Mouse (Mus musculus) G1E (cell line): ENCODE data around the gene Zc2hc1c.

ENCODE experiments used
- CTCF ChIP-seq: IDR thresholded peaks from 2 replicates; pipeline ENCODE4 v1.5.1; 2012; ENCODE audit warnings: low read depth, low read length, inconsistent platforms, mixed read lengths
- GATA1 ChIP-seq: IDR thresholded peaks from 2 replicates; pipeline ENCODE4 v1.6.1; 2012; ENCODE audit warnings: borderline replicate concordance, low read length, inconsistent platforms, mixed read lengths
- GATA2 ChIP-seq: IDR thresholded peaks from 2 replicates; pipeline ENCODE4 v1.6.1; 2012; ENCODE audit warnings: low read depth, low read length, inconsistent platforms, borderline replicate concordance
- POLR2AphosphoS5 ChIP-seq: IDR thresholded peaks from 2 replicates; pipeline ENCODE4 v1.6.1; 2012; ENCODE audit warnings: low read depth, low read length, inconsistent platforms; ENCODE audit not compliant: insufficient replicate concordance
- TAL1 ChIP-seq: conservative IDR thresholded peaks from 2 replicates; pipeline ENCODE4 v1.6.1; 2012; ENCODE audit warnings: low read depth, low read length, inconsistent platforms, mixed read lengths

- no peak for TF ChIP-seq CTCF
- no peak for TF ChIP-seq POLR2AphosphoS5
- no peak for TF ChIP-seq TAL1
- TF ChIP-seq GATA1 = no peak
- TF ChIP-seq GATA2 = no peak
These were observed 10.4 kb downstream of the Zc2hc1c start for GRCm38 (mm10) chr12:85298835-85299180.
